Mouse (Mus musculus): ENCODE measurements at regions not wholly inside any gene's neighbourhood (a gene's known extent, or its start where the extent isn't known, plus 50 kb on each side); places are given as distances from the start of the nearest gene placed in this dataset.

GRCm38 (mm10) chr11:7296252-7296651, 82.5 kb upstream of the Igfbp3 start:
- no peaks in the 10 kb centered on the region for H3K36me3 ChIP-seq (ENCODE audit: insufficient read depth, low read length)
- no peak for TF ChIP-seq CTCF (IDR thresholded peaks at IDR 0.05; ENCODE audit: low read depth)
- no peak overlapping the region for H3K4me2 ChIP-seq (ENCODE audit: low read depth, low read length)
- H3K27ac ChIP-seq, result no peak overlapping the region
- H3K27me3 ChIP-seq (ENCODE audit: insufficient read depth, low read length), result no peaks in the 10 kb centered on the region
- H3K9me3 ChIP-seq (ENCODE audit: low read length), result no peaks in the 10 kb centered on the region
- no peak overlapping the region for H3K9ac ChIP-seq (replicated peaks; ENCODE audit: low read length)
- no peak overlapping the region for H3K4me3 ChIP-seq (ENCODE audit: low read length)
- no peaks in the 10 kb centered on the region for H3K4me1 ChIP-seq (ENCODE audit: insufficient read depth, low read length)
- DNase-seq (ENCODE audit: low spot score) (no peak), ATAC-seq (no peak)

- DNase-seq (ENCODE audit: low spot score) (peak; percentile 8), ATAC-seq (no peak)
- H3K36me3 ChIP-seq (ENCODE audit: insufficient read depth, low read length), result no peaks in the 10 kb centered on the region
- no peak overlapping the region for H3K9ac ChIP-seq (replicated peaks; ENCODE audit: low read length)
- no peaks in the 10 kb centered on the region for H3K27me3 ChIP-seq (ENCODE audit: insufficient read depth, low read length)
- no peaks in the 10 kb centered on the region for H3K9me3 ChIP-seq (ENCODE audit: low read length)
- H3K4me3 ChIP-seq (ENCODE audit: low read length), result no peak overlapping the region
- TF ChIP-seq CTCF (IDR thresholded peaks at IDR 0.05; ENCODE audit: low read depth), result no peak
- no peak overlapping the region for H3K4me2 ChIP-seq (ENCODE audit: low read depth, low read length)
- no peaks in the 10 kb centered on the region for H3K4me1 ChIP-seq (ENCODE audit: insufficient read depth, low read length)
- 78% methylated on average over 8 of the region's 8 CpGs for WGBS
- no peak overlapping the region for H3K27ac ChIP-seq
These were observed 75.7 kb upstream of the Igfbp3 start for GRCm38 (mm10) chr11:7289242-7289938.

DNA sequence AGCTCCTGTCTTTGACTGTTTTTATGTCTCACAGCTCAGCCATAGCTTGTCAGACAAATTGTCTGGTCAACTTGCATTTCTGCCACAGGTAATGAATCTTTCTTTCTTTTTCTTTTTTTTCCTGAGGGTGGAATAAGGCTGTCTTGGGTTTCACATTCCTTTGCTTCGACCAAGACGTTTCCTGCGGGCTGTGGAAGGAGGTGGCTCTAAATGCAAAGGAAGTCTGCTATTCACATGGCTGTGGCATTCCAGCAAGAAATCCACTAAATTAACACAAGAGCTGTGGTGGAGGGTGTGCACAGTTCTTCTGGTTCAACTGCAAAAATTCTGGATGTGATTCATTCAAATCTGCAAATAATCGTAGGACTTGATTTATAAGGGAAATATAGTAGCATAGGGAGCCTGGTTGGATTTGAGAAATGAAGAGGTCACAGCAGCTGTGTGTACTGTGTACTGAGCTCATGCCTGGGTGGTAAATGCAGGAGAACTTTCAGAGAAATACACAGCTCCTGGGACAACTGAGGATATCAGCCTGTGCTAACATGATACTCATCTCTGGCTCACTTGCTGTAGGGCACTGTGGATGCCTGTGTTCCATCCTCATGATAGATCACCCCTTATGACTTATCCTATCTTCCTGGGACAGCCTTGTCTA, 71.2 kb upstream of the Igfbp3 start:
- TF ChIP-seq CTCF (IDR thresholded peaks at IDR 0.05; ENCODE audit: low read depth), result no peak
- WGBS, result 70% methylated on average over 4 of the region's 4 CpGs
- no peak overlapping the region for H3K27ac ChIP-seq
- H3K9me3 ChIP-seq (ENCODE audit: low read length), result no peaks in the 10 kb centered on the region
- H3K36me3 ChIP-seq (ENCODE audit: insufficient read depth, low read length), result no peaks in the 10 kb centered on the region
- no peaks in the 10 kb centered on the region for H3K27me3 ChIP-seq (ENCODE audit: insufficient read depth, low read length)
- no peaks in the 10 kb centered on the region for H3K4me1 ChIP-seq (ENCODE audit: insufficient read depth, low read length)
- DNase-seq (ENCODE audit: low spot score) (no peak), ATAC-seq (no peak)
- H3K9ac ChIP-seq (replicated peaks; ENCODE audit: low read length), result no peak overlapping the region
- H3K4me3 ChIP-seq (ENCODE audit: low read length), result no peak overlapping the region
- no peak overlapping the region for H3K4me2 ChIP-seq (ENCODE audit: low read depth, low read length)

DNA sequence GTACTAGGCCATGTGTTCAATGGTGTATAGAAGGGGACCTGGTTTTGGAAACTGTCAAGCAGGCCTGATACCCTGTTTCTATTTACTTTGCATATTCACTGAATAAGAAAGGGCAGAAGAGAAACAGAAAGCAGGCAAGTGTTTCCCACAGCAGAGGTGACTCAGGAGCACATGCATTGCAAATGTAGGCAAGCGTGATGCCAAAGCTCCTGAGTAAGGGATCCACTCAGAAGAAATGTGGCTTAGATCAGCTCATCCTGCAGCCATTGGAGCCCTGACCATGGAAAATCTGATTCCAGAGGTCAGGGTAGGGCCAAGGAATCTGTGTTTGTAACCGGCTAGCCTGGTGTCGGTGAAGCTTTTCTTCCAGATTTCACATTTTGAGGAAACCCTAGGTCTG, 69.3 kb upstream of the Igfbp3 start:
- Histone ChIP-seq H3K4me1 (ENCODE audit: insufficient read depth, low read length) (no peaks in the 10 kb centered on the region), H3K9me3 (ENCODE audit: low read length) (no peaks in the 10 kb centered on the region), H3K4me2 (ENCODE audit: low read depth, low read length) (no peak overlapping the region), H3K9ac (replicated peaks; ENCODE audit: low read length) (no peak overlapping the region), H3K36me3 (ENCODE audit: insufficient read depth, low read length) (no peaks in the 10 kb centered on the region), H3K27ac (no peak overlapping the region), H3K27me3 (ENCODE audit: insufficient read depth, low read length) (no peaks in the 10 kb centered on the region), H3K4me3 (ENCODE audit: low read length) (no peak overlapping the region)
- DNase-seq (ENCODE audit: low spot score), result no peak
- ATAC-seq, result no peak
- TF ChIP-seq CTCF (IDR thresholded peaks at IDR 0.05; ENCODE audit: low read depth), result no peak
- WGBS, result 85% methylated on average over 3 of the region's 3 CpGs

- Histone ChIP-seq H3K36me3 (ENCODE audit: insufficient read depth, low read length) (no peaks in the 10 kb centered on the region), H3K4me1 (ENCODE audit: insufficient read depth, low read length) (no peaks in the 10 kb centered on the region), H3K4me2 (ENCODE audit: low read depth, low read length) (no peak overlapping the region), H3K27ac (no peak overlapping the region), H3K4me3 (ENCODE audit: low read length) (no peak overlapping the region), H3K9me3 (ENCODE audit: low read length) (no peaks in the 10 kb centered on the region), H3K27me3 (ENCODE audit: insufficient read depth, low read length) (no peaks in the 10 kb centered on the region), H3K9ac (replicated peaks; ENCODE audit: low read length) (no peak overlapping the region)
- ATAC-seq, result no peak
- no peak for DNase-seq (ENCODE audit: low spot score)
- WGBS, result 96% methylated on average over 2 of the region's 2 CpGs
- no peak for TF ChIP-seq CTCF (IDR thresholded peaks at IDR 0.05; ENCODE audit: low read depth)
These were observed 68.5 kb upstream of the Igfbp3 start for GRCm38 (mm10) chr11:7282188-7282587.

DNA sequence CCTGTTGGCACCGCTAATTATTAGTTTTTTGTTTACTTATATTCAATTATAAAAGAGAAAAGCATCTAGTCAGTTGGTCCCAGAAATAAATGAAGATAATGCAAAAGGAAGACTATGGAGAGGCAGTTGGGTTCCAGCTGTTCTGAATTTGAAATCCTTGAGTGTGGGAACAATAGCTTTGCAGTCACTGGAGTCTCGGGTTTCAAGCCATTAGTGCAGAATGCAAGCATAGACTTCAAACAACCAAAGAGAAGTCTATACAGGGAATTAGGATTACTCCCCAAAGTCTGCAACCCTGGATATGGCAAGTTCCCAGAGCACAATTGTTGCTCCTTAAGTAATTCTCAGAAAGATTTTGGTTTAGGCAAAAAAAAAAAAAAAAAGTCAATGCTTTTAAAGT, 67.9 kb upstream of the Igfbp3 start:
- H3K9me3 ChIP-seq (ENCODE audit: low read length), result no peaks in the 10 kb centered on the region
- H3K27ac ChIP-seq, result no peak overlapping the region
- no peaks in the 10 kb centered on the region for H3K36me3 ChIP-seq (ENCODE audit: insufficient read depth, low read length)
- no peak overlapping the region for H3K9ac ChIP-seq (replicated peaks; ENCODE audit: low read length)
- TF ChIP-seq CTCF (IDR thresholded peaks at IDR 0.05; ENCODE audit: low read depth), result no peak
- H3K4me1 ChIP-seq (ENCODE audit: insufficient read depth, low read length), result no peaks in the 10 kb centered on the region
- ATAC-seq (no peak), DNase-seq (ENCODE audit: low spot score) (no peak)
- no peak overlapping the region for H3K4me3 ChIP-seq (ENCODE audit: low read length)
- H3K27me3 ChIP-seq (ENCODE audit: insufficient read depth, low read length), result no peaks in the 10 kb centered on the region
- 27% methylated on average over 2 of the region's 2 CpGs for WGBS
- H3K4me2 ChIP-seq (ENCODE audit: low read depth, low read length), result no peak overlapping the region

- WGBS, result 64% methylated on average over 2 of the region's 2 CpGs
- peak; percentile 8 for DNase-seq (ENCODE audit: low spot score)
- H3K4me3 ChIP-seq (ENCODE audit: low read length), result no peak overlapping the region
These were observed 66.2 kb upstream of the Igfbp3 start for GRCm38 (mm10) chr11:7279891-7280290.

More at GRCm38 (mm10) chr11:7279891-7280290, 66.2 kb upstream of the Igfbp3 start:
- H3K9me3 ChIP-seq (ENCODE audit: low read length), result no peaks in the 10 kb centered on the region
- H3K27me3 ChIP-seq (ENCODE audit: insufficient read depth, low read length), result no peaks in the 10 kb centered on the region
- no peaks in the 10 kb centered on the region for H3K4me1 ChIP-seq (ENCODE audit: insufficient read depth, low read length)
- H3K27ac ChIP-seq, result no peak overlapping the region
- ATAC-seq, result no peak
- no peak overlapping the region for H3K4me2 ChIP-seq (ENCODE audit: low read depth, low read length)
- TF ChIP-seq CTCF (IDR thresholded peaks at IDR 0.05; ENCODE audit: low read depth), result peak; percentile 19; the same call in 1 of the 2 replicates
- no peaks in the 10 kb centered on the region for H3K36me3 ChIP-seq (ENCODE audit: insufficient read depth, low read length)
- no peak overlapping the region for H3K9ac ChIP-seq (replicated peaks; ENCODE audit: low read length)

Measured in hindbrain, postnatal 0 days (tissue).